Mouse (Mus musculus): ENCODE measurements at regions not wholly inside any gene's neighbourhood (a gene's known extent, or its start where the extent isn't known, plus 50 kb on each side); places are given as distances from the start of the nearest gene placed in this dataset.
A peak's percentile ranks its signal among the peaks of the same experiment; 100 is the strongest.

- intact Hi-C loops (cut with DNase I; ENCODE audit: low total_unique reads): loop anchor here (10.0 kb wide), 1 partner anchor 561 kb away; no protein-coding TSS in a partner anchor
These were observed 82.8 kb upstream of the Dnajc24 start for GRCm38 (mm10) chr2:106086121-106086520.

GRCm38 (mm10) chr2:106083801-106084800, 80.8 kb upstream of the Dnajc24 start:
- intact Hi-C loops (cut with DNase I; ENCODE audit: low total_unique reads): loop anchor here (5.0 to 10.0 kb wide), 2 partner anchors 472 to 559 kb away; no protein-coding TSS in a partner anchor
- no peak for DNase-seq

More at GRCm38 (mm10) chr2:106086121-106086520, 82.8 kb upstream of the Dnajc24 start:
- DNase-seq: no peak

DNA sequence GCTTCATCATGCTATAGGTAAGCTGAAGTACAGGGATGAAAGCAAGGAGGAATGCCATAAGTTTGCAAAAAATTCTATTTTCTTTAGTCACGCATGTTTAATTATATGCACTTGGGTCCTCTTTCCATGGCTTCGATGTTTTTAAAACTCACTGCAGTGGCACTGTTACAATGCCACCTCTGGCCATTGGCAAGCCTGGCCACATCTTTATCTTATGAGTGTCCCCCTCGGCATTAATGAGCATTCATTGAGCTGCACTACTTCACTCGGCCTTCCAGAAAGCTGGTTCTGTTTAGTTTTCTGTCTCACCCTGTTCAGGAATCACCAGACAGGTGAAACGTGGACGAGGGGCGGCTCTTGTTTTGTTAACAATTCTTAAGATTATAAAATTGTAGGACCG, 79.7 kb upstream of the Dnajc24 start:
- no peak for DNase-seq
- intact Hi-C loops (cut with DNase I; ENCODE audit: low total_unique reads): loop anchor here (5.0 to 10.0 kb wide), 2 partner anchors 471 to 558 kb away; no protein-coding TSS in a partner anchor

GRCm38 (mm10) chr2:106081951-106082350, 78.6 kb upstream of the Dnajc24 start:
- intact Hi-C loops (cut with DNase I; ENCODE audit: low total_unique reads): loop anchor here (5.0 to 10.0 kb wide), 2 partner anchors 470 to 557 kb away; no protein-coding TSS in a partner anchor
- peak; percentile 51 for DNase-seq

DNA sequence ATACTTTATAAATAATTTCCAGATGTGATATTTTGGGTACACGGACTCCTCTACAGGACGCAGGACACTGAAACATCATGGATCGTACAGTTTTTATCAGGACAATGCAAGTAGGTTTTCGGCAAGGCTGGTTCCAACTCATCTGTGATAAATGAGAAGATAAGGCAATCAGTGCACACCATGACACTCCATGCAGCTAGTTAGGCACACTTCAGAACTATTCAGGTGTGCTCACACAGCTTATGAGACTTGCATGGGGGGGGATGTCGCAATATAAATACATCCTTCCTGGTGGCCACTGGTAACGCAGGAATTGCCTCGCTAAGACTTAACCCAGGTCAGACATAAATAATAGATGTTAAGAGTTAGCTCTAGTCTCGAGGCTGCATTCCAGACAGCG, 77.3 kb upstream of the Dnajc24 start:
- intact Hi-C loops (cut with DNase I; ENCODE audit: low total_unique reads): loop anchor here (5.0 to 10.0 kb wide), 2 partner anchors 468 to 556 kb away; no protein-coding TSS in a partner anchor
- no peak for DNase-seq

DNA sequence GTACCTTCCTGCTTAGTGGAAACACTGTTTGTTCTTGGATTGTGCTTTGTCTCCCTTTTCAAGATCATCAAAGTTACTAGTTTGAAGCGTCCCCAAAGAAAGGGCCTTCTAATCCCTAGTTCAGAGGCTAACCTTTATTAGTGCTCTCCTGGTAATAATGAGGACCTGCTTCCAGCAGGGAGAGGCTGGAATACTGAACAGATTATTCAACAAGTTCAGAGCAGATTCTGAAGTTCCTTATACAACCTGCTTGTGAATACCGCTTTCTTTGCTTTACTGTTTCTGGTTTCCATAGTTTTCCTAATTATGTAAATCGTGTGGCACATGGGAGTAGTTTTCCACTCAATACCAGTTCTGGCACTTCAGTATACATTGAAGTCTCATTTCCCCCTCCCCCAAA, 75.2 kb upstream of the Dnajc24 start:
- intact Hi-C loops (cut with DNase I; ENCODE audit: low total_unique reads): no loop called here
- no peak for DNase-seq

- no peak for DNase-seq
- intact Hi-C loops (cut with DNase I; ENCODE audit: low total_unique reads): no loop called here
These were observed 71.1 kb upstream of the Dnajc24 start for GRCm38 (mm10) chr2:106074441-106074840.

GRCm38 (mm10) chr2:106064316-106064715, 61.0 kb upstream of the Dnajc24 start:
- no peak for DNase-seq
- intact Hi-C loops (cut with DNase I; ENCODE audit: low total_unique reads): no loop called here
